Mouse (Mus musculus) adrenal gland, adult 2 months (tissue): ENCODE results near the gene C330021F23Rik. TPM values are rescaled to one million over a fixed set of nuclear protein-coding genes. Genes with fewer than 3 reads are reported as not detected.
"Not testable (repeated sequence)": the region's sequence is repeated elsewhere in the genome, so short reads cannot be mapped to it uniquely, and the experiment has no call there.

ENCODE experiments used
- DNase-seq: peaks from one replicate; pipeline ENCODE4 v3.0.0; 2021
- long read RNA-seq: library from polyadenylated mRNA; stranded (forward); transcript quantifications from one replicate; pipeline ENCODE4 v2.0.0, GENCODE M21; 2021
- polyA plus RNA-seq: library from polyadenylated mRNA; depleted of rRNA; stranded (reverse); fragments of >200 nt; gene quantifications from 2 replicates; pipeline ENCODE4 v1.2.3, GENCODE M21; 2012; rRNA removed
- total RNA-seq, 2 experiments: library from RNA; stranded (reverse); gene quantifications; 2 replicates each; pipeline ENCODE4 v1.2.3; 2021

C330021F23Rik gene
- total RNA-seq (not detected), polyA plus RNA-seq (0.11 TPM in 1 of 2 replicates, not detected in the other)
- long read RNA-seq = 0 reads

GRCm38 (mm10) chr8:3567641-3568371, at the start of gene C330021F23Rik:
C330021F23Rik (plus strand) TSS chr8:3567990.
- DNase-seq = no peak

- DNase-seq = no peak
Observed at GRCm38 (mm10) chr8:3522007-3522697, 45.6 kb upstream of the C330021F23Rik start.

- no peak for DNase-seq
Observed at GRCm38 (mm10) chr8:3530816-3531215, 37.0 kb upstream of the C330021F23Rik start.

- DNase-seq = no peak
Observed at GRCm38 (mm10) chr8:3531936-3532335, 35.9 kb upstream of the C330021F23Rik start.

- no peak for DNase-seq
Observed at GRCm38 (mm10) chr8:3536053-3536841, 31.5 kb upstream of the C330021F23Rik start.

- DNase-seq = no peak
Observed at GRCm38 (mm10) chr8:3536940-3537339, 30.9 kb upstream of the C330021F23Rik start.

GRCm38 (mm10) chr8:3537666-3538065, 30.1 kb upstream of the C330021F23Rik start:
- DNase-seq = no peak

- DNase-seq = no peak
Observed at GRCm38 (mm10) chr8:3539146-3539545, 28.6 kb upstream of the C330021F23Rik start.

- DNase-seq = no peak
Observed at GRCm38 (mm10) chr8:3540076-3540475, 27.7 kb upstream of the C330021F23Rik start.

GRCm38 (mm10) chr8:3546511-3546910, 21.3 kb upstream of the C330021F23Rik start:
- DNase-seq = no peak

GRCm38 (mm10) chr8:3552240-3552639, 15.6 kb upstream of the C330021F23Rik start:
- no peak for DNase-seq

- DNase-seq = no peak
Observed at GRCm38 (mm10) chr8:3556114-3556513, 11.7 kb upstream of the C330021F23Rik start.

GRCm38 (mm10) chr8:3568378-3568777, 588 bp downstream of the C330021F23Rik start:
- no peak for DNase-seq

GRCm38 (mm10) chr8:3569784-3570183, 2.0 kb downstream of the C330021F23Rik start:
- DNase-seq = no peak

GRCm38 (mm10) chr8:3574546-3574945, 6.8 kb downstream of the C330021F23Rik start:
- DNase-seq = no peak

GRCm38 (mm10) chr8:3576211-3576960, 8.6 kb downstream of the C330021F23Rik start:
- DNase-seq = no peak

GRCm38 (mm10) chr8:3579390-3580364, 11.9 kb downstream of the C330021F23Rik start:
- DNase-seq = no peak

GRCm38 (mm10) chr8:3581961-3582360, 14.2 kb downstream of the C330021F23Rik start:
- not testable (repeated sequence) for DNase-seq

- no peak for DNase-seq
Observed at GRCm38 (mm10) chr8:3586452-3586851, 18.7 kb downstream of the C330021F23Rik start.

GRCm38 (mm10) chr8:3586993-3587390, 19.2 kb downstream of the C330021F23Rik start, which contains the start of gene Camsap3:
Camsap3 (plus strand) TSS chr8:3587293.
- no peak for DNase-seq
